Mouse (Mus musculus): ENCODE data around the gene Prelid3b. TPM values are rescaled to one million over a fixed set of nuclear protein-coding genes. Genes with fewer than 3 reads are reported as not detected.

Gene Prelid3b
- 116 and 132 TPM in 2 replicates for polyA plus RNA-seq (2014; fragmentation: Nextera tagmentation; extraction: Ambion mirVana)

DNA sequence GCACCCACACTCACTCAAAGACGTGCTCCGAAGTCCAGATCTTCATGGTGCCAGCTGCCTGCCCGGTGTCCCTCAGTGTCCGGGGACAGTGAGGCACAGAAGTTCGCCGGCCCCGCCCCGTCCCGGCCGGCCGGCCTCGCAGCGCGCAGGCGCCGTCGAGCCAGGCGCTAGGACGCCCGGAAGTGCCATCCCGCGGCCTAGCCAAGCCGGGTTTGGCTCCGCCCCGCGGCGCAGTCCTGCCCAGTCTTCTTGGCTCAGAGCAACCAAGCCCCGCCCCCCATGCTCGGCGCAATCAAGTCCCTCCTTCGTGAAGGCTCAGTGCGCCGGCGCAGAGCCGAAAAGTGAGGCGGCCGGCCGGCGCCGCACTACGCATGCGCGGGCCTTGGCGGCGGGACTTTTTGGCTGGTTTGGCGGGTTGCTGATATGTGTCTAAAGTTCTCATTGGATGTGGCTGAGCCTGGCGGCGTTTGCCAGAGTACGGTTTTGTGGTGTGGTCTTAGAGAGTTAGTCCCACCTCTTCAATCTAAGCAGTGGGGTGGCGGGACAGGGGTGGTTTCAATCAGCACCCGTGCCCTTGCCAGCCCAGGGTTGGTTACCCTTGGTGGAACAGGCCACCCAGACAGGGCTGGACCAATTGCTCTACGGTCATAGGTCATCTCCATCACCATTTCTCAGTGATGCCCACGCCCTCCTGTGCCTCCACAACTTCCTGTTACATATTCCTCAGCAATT is at the start of gene Prelid3b:
Gene Prelid3b, minus strand, starts transcription at position 264 of the 732 bp plus-strand sequence.
- Histone ChIP-seq H3K9me3 (ENCODE audit: control insufficient read depth, low read length) (no peaks in the 10 kb centered on the region), H3K27ac (replicated peaks; ENCODE audit: low read depth, low read length) (peak within 1 kb of the TSS; percentile 77), H3K27me3 (replicated peaks; ENCODE audit: control insufficient read depth, insufficient read depth, low read length) (no peaks in the 10 kb centered on the region), H3K4me2 (ENCODE audit: low read depth, low read length) (peak within 1 kb of the TSS; percentile 84), H3K36me3 (ENCODE audit: control insufficient read depth, insufficient read depth, low read length) (peaks cover 18% of the 10 kb centered on the region), H3K9ac (ENCODE audit: low read depth, low read length) (peak within 1 kb of the TSS; percentile 82), H3K4me3 (ENCODE audit: low read depth, low read length) (peak within 1 kb of the TSS; percentile 68), H3K4me1 (ENCODE audit: control insufficient read depth, insufficient read depth, low read length) (peaks cover 10% of the 10 kb centered on the region)
- WGBS, result 1% methylated on average over 33 of the region's 53 CpGs
- DNase-seq (ENCODE audit: low spot score) (peak; percentile 99), ATAC-seq (ENCODE audit: low read depth) (peak; percentile 99)

DNA sequence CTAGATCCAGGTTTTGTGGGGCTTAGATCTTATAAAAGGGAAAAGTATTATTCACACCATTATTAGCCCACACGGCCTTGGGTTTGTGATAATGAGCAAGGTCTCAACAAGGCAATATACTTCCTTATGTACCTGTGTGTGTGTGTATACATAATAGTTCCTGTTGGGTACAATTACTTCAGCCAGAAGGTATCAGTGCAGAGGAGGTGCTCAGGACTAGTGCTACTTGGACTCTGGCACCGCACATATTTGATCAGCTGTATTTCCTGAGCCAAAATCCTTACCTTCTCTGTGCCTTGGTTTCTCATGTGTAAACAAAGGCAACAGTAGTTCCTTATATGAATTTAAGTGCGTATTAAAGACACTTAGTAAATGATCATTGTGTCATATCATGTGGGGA is 49.3 kb upstream of the Prelid3b start:
- no peak overlapping the region for H3K27ac ChIP-seq (replicated peaks; ENCODE audit: low read depth, low read length)
- ATAC-seq (ENCODE audit: low read depth) (no peak), DNase-seq (ENCODE audit: low spot score) (no peak)
- no peak overlapping the region for H3K4me2 ChIP-seq (ENCODE audit: low read depth, low read length)
- H3K27me3 ChIP-seq (replicated peaks; ENCODE audit: control insufficient read depth, insufficient read depth, low read length), result no peaks in the 10 kb centered on the region
- no peak overlapping the region for H3K4me3 ChIP-seq (ENCODE audit: low read depth, low read length)
- no peaks in the 10 kb centered on the region for H3K4me1 ChIP-seq (ENCODE audit: control insufficient read depth, insufficient read depth, low read length)
- H3K36me3 ChIP-seq (ENCODE audit: control insufficient read depth, insufficient read depth, low read length), result no peaks in the 10 kb centered on the region
- whole genome bisulfite sequencing, result 96% methylated on average over 3 of the region's 3 CpGs
- no peaks in the 10 kb centered on the region for H3K9me3 ChIP-seq (ENCODE audit: control insufficient read depth, low read length)
- no peak overlapping the region for H3K9ac ChIP-seq (ENCODE audit: low read depth, low read length)

DNA sequence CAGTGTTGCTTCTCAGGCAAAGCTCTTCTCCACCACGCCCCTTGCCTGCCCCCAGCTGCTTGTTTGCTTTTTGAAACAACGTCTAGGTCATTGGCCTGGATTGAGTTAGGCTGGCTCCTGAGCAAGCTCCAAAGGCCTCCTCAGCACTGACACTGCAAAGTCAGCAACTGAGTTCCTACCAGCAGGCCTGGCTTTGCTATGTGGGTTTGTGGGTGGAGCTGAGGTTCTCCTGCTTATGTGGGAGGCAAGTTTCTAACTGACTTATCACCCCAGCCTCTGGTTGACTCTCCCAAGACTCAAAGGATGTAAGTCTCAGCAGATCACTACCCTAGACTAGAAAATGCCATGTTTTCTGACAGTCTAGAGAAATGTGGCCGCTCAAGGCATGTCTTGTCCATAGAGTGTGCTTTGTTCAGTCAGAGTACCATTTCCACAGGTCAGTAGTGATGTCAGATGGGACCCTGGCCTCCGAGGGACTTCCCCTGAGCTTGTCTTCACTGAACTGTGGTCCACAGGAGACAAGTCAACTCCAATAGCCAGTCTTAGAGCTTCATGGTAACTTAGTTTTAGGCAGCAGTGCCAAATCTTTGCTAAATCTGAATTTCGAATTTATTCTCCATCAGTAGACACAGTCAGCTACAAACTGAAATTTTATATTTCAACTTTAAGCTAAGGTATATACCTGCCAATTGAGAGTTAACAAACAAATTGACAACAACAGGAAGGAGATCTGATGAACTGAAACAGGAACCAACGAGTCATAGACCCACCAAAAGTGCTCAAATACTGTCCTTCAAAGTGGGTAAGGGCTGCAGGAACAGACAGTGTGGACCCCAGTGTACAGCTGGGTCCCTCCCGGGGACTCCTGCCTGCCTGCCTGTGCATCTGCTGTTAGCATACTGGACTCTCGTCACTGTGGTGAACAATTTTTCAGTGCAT is 44.5 kb upstream of the Prelid3b start:
- H3K36me3 ChIP-seq (ENCODE audit: control insufficient read depth, insufficient read depth, low read length), result no peaks in the 10 kb centered on the region
- H3K4me3 ChIP-seq (ENCODE audit: low read depth, low read length), result no peak overlapping the region
- H3K4me1 ChIP-seq (ENCODE audit: control insufficient read depth, insufficient read depth, low read length), result no peaks in the 10 kb centered on the region
- DNase-seq (ENCODE audit: low spot score) (no peak), ATAC-seq (ENCODE audit: low read depth) (no peak)
- WGBS, result 69% methylated on average over 8 of the region's 8 CpGs
- no peak overlapping the region for H3K27ac ChIP-seq (replicated peaks; ENCODE audit: low read depth, low read length)
- no peak overlapping the region for H3K9ac ChIP-seq (ENCODE audit: low read depth, low read length)
- no peaks in the 10 kb centered on the region for H3K27me3 ChIP-seq (replicated peaks; ENCODE audit: control insufficient read depth, insufficient read depth, low read length)
- no peak overlapping the region for H3K4me2 ChIP-seq (ENCODE audit: low read depth, low read length)
- H3K9me3 ChIP-seq (ENCODE audit: control insufficient read depth, low read length), result no peaks in the 10 kb centered on the region

DNA sequence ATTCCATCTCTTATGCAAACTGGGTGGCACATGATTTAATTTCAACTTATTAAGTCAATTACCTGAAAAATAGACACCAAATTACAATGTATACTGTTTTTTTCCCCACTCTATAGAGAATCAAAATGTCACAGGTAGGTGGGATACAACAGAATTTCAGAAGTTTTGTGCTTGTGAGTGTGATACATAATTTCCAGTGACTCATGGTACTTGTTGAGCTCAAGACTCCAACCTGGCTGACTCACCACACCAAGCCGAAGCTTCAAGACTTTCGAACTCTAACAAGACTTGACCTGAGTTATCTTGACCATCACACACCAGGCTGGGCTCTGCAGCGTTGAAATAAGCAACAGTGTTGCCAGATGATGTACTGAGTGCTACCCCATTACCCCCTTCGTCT is 42.0 kb upstream of the Prelid3b start:
- no peak overlapping the region for H3K4me2 ChIP-seq (ENCODE audit: low read depth, low read length)
- WGBS, result 85% methylated on average over 4 of the region's 4 CpGs
- H3K9me3 ChIP-seq (ENCODE audit: control insufficient read depth, low read length), result no peaks in the 10 kb centered on the region
- no peak for ATAC-seq (ENCODE audit: low read depth)
- H3K4me1 ChIP-seq (ENCODE audit: control insufficient read depth, insufficient read depth, low read length), result no peaks in the 10 kb centered on the region
- no peak overlapping the region for H3K27ac ChIP-seq (replicated peaks; ENCODE audit: low read depth, low read length)
- no peak overlapping the region for H3K4me3 ChIP-seq (ENCODE audit: low read depth, low read length)
- DNase-seq (ENCODE audit: low spot score), result no peak
- H3K36me3 ChIP-seq (ENCODE audit: control insufficient read depth, insufficient read depth, low read length), result no peaks in the 10 kb centered on the region
- H3K9ac ChIP-seq (ENCODE audit: low read depth, low read length), result no peak overlapping the region
- H3K27me3 ChIP-seq (replicated peaks; ENCODE audit: control insufficient read depth, insufficient read depth, low read length), result no peaks in the 10 kb centered on the region

DNA sequence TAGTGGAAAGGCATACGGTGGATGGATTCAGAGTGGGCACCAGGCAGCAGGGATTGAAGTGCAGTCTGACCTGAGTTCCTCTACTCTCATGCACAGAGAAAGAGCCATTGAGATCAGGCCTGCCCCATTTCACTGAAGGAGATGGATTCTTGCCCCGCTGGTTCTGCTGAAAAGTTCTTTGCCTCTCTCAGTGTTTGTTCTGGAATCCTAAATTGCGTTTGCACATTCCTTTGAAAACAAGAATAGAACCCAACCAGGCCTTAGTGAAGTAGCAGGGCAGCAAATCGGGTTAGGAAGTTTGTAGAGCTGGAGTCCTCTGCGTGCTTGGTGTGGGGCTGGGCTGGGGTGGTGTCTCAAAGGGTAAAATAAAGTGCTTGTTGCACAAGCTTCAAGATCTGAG is 40.9 kb upstream of the Prelid3b start:
- 78% methylated on average over 5 of the region's 5 CpGs for WGBS
- no peaks in the 10 kb centered on the region for H3K36me3 ChIP-seq (ENCODE audit: control insufficient read depth, insufficient read depth, low read length)
- no peak for DNase-seq (ENCODE audit: low spot score)
- no peak for ATAC-seq (ENCODE audit: low read depth)
- no peak overlapping the region for H3K27ac ChIP-seq (replicated peaks; ENCODE audit: low read depth, low read length)
- H3K9me3 ChIP-seq (ENCODE audit: control insufficient read depth, low read length), result no peaks in the 10 kb centered on the region
- no peak overlapping the region for H3K4me3 ChIP-seq (ENCODE audit: low read depth, low read length)
- H3K4me2 ChIP-seq (ENCODE audit: low read depth, low read length), result no peak overlapping the region
- no peak overlapping the region for H3K9ac ChIP-seq (ENCODE audit: low read depth, low read length)
- no peaks in the 10 kb centered on the region for H3K4me1 ChIP-seq (ENCODE audit: control insufficient read depth, insufficient read depth, low read length)
- no peaks in the 10 kb centered on the region for H3K27me3 ChIP-seq (replicated peaks; ENCODE audit: control insufficient read depth, insufficient read depth, low read length)

DNA sequence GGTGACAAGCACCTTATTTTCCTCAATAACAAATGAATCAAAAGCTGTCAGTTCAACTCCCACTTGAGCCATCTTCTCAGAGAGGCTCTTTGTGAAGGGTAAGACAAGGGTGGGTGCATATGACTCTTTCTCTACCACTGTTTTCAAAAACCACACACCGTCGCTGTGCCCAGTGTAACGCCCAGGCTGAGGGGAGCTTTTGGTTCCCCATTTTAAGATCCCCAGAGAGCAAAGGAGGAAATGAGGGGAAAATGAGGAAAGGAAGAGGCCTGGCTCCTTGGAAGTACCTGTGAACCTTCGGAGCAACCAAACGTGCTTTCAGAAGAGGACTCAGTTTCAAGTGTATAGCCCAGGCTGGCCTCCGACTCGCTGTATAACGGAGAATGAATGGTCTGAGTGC is 36.9 kb upstream of the Prelid3b start:
- Histone ChIP-seq H3K27ac (replicated peaks; ENCODE audit: low read depth, low read length) (no peak overlapping the region), H3K36me3 (ENCODE audit: control insufficient read depth, insufficient read depth, low read length) (no peaks in the 10 kb centered on the region), H3K9ac (ENCODE audit: low read depth, low read length) (no peak overlapping the region), H3K27me3 (replicated peaks; ENCODE audit: control insufficient read depth, insufficient read depth, low read length) (no peaks in the 10 kb centered on the region), H3K4me3 (ENCODE audit: low read depth, low read length) (no peak overlapping the region), H3K4me1 (ENCODE audit: control insufficient read depth, insufficient read depth, low read length) (peaks cover 3% of the 10 kb centered on the region; the same call in 1 of the 2 replicates), H3K4me2 (ENCODE audit: low read depth, low read length) (no peak overlapping the region), H3K9me3 (ENCODE audit: control insufficient read depth, low read length) (no peaks in the 10 kb centered on the region)
- WGBS, result 89% methylated on average over 8 of the region's 8 CpGs
- ATAC-seq (ENCODE audit: low read depth) (no peak), DNase-seq (ENCODE audit: low spot score) (no peak)

DNA sequence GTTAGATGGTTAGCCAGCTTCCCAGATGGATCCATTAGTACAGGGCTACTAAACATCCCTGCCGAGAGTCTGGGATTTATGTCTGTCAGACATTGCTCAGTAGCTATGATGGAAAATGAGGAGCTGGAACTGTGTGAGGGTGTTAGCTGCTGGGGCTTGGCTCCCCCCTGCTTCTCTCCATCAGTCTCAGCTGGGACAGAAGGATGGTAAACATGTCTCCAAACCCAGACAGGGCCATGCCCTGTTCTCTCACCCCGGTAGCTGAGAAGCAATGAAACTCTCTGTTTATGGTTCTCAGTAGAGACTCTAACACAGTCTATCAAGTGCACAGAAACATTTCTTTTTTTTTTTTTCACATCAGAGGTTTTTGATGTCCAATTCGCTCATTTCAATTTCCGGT is 35.1 kb upstream of the Prelid3b start:
- Histone ChIP-seq H3K27ac (replicated peaks; ENCODE audit: low read depth, low read length) (no peak overlapping the region), H3K36me3 (ENCODE audit: control insufficient read depth, insufficient read depth, low read length) (no peaks in the 10 kb centered on the region), H3K4me2 (ENCODE audit: low read depth, low read length) (no peak overlapping the region), H3K9me3 (ENCODE audit: control insufficient read depth, low read length) (no peaks in the 10 kb centered on the region), H3K4me3 (ENCODE audit: low read depth, low read length) (no peak overlapping the region), H3K4me1 (ENCODE audit: control insufficient read depth, insufficient read depth, low read length) (peaks cover 4% of the 10 kb centered on the region; the same call in 1 of the 2 replicates), H3K9ac (ENCODE audit: low read depth, low read length) (no peak overlapping the region), H3K27me3 (replicated peaks; ENCODE audit: control insufficient read depth, insufficient read depth, low read length) (no peaks in the 10 kb centered on the region)
- DNase-seq (ENCODE audit: low spot score) (no peak), ATAC-seq (ENCODE audit: low read depth) (no peak)
- WGBS, result 83% methylated on average over 4 of the region's 4 CpGs

DNA sequence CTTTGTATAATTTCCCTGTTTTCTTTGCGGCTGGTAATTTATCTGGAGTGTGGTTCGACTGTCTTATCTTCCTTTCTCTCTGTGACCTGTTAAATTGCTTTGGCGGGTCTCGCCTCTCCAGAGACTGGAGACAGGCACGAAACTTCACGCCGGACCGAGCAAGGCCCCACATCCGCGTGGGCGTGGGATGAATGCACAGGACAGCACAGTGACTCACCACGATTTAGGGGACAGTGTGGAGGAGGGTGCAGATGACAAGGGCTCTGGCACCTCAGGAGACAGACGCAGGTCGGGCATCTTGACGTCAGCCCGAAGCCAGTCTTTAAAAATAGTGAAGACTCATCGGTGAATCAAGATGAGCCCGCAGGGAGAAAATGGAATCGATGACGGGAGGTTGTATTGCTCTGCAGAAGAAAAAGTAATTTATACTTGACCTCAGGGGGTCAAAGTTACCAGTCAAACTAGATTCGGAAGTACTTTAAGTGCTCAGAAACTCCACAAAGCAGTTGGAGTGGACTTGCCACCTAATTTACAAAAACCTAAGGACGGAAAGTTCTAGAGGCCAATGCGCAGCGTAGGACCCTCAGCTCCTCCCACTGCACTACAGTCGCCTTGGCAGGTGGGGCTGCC is 30.1 kb upstream of the Prelid3b start:
- no peaks in the 10 kb centered on the region for H3K27me3 ChIP-seq (replicated peaks; ENCODE audit: control insufficient read depth, insufficient read depth, low read length)
- peaks cover 4% of the 10 kb centered on the region; the same call in 1 of the 2 replicates for H3K4me1 ChIP-seq (ENCODE audit: control insufficient read depth, insufficient read depth, low read length)
- no peak overlapping the region for H3K27ac ChIP-seq (replicated peaks; ENCODE audit: low read depth, low read length)
- no peak overlapping the region for H3K4me2 ChIP-seq (ENCODE audit: low read depth, low read length)
- DNase-seq (ENCODE audit: low spot score), result no peak
- no peaks in the 10 kb centered on the region for H3K9me3 ChIP-seq (ENCODE audit: control insufficient read depth, low read length)
- no peak overlapping the region for H3K4me3 ChIP-seq (ENCODE audit: low read depth, low read length)
- ATAC-seq (ENCODE audit: low read depth), result no peak
- no peak overlapping the region for H3K9ac ChIP-seq (ENCODE audit: low read depth, low read length)
- WGBS, result 73% methylated on average over 25 of the region's 25 CpGs
- H3K36me3 ChIP-seq (ENCODE audit: control insufficient read depth, insufficient read depth, low read length), result no peaks in the 10 kb centered on the region
